Comparison of ENCODE assay signal across 8 mouse cellular contexts in genomic region chr11:23210590-23211510, GRCm38 (mm10). TPM values are rescaled to one million over a fixed set of nuclear protein-coding genes. Genes with fewer than 3 reads are reported as not detected.
DNase-seq lines count a peak whose midpoint lies in the region; ATAC-seq lines count a peak whose summit lies in the region.

No protein-coding gene starts in this region.

- H3K27ac ChIP-seq in embryonic facial prominence, embryonic 12.5 days = peak overlapping the region; percentile 82
- H3K27ac ChIP-seq in heart, embryonic 12.5 days (ENCODE audit: poor library complexity, severe bottlenecking) = peak overlapping the region; percentile 63
- peak overlapping the region; percentile 59 for H3K27ac ChIP-seq in lung, embryonic 15.5 days

- peaks cover 6% of the 10 kb centered on the region for H3K4me1 ChIP-seq in embryonic facial prominence, embryonic 12.5 days
- H3K4me1 ChIP-seq in heart, embryonic 12.5 days (replicated peaks) = peaks cover 5% of the 10 kb centered on the region; the same call in 1 of the 2 replicates
- peaks cover 5% of the 10 kb centered on the region; the same call in 1 of the 2 replicates for H3K4me1 ChIP-seq in lung, embryonic 15.5 days

- no peaks in the 10 kb centered on the region for H3K27me3 ChIP-seq in embryonic facial prominence, embryonic 12.5 days
- H3K27me3 ChIP-seq in heart, embryonic 12.5 days (replicated peaks) = no peaks in the 10 kb centered on the region
- H3K27me3 ChIP-seq in lung, embryonic 15.5 days = no peaks in the 10 kb centered on the region

- peak overlapping the region; percentile 22 for H3K4me3 ChIP-seq in embryonic facial prominence, embryonic 12.5 days
- peak overlapping the region; percentile 31 for H3K4me3 ChIP-seq in heart, embryonic 12.5 days
- H3K4me3 ChIP-seq in lung, embryonic 15.5 days = peak overlapping the region; percentile 30

- no peaks in the 10 kb centered on the region for H3K9me3 ChIP-seq in embryonic facial prominence, embryonic 12.5 days
- H3K9me3 ChIP-seq in heart, embryonic 12.5 days (replicated peaks) = no peaks in the 10 kb centered on the region
- H3K9me3 ChIP-seq in lung, embryonic 15.5 days = no peaks in the 10 kb centered on the region

- ATAC-seq in embryonic facial prominence, embryonic 12.5 days (ENCODE audit: insufficient number of reproducible peaks, insufficient read depth, low FRiP score, low TSS enrichment) = peak; percentile 81; the same call in 1 of the 2 replicates
- ATAC-seq in heart, embryonic 12.5 days (ENCODE audit: insufficient number of reproducible peaks, low FRiP score) = peak; percentile 73
- ATAC-seq in lung, embryonic 15.5 days (ENCODE audit: borderline replicate concordance, extremely low read depth, low FRiP score, low TSS enrichment) = peak; percentile 73; the same call in 1 of the 2 replicates

- peak overlapping the region; percentile 48 for H3K4me2 ChIP-seq in embryonic facial prominence, embryonic 12.5 days (replicated peaks)
- peak overlapping the region; percentile 55 for H3K4me2 ChIP-seq in heart, embryonic 12.5 days
- H3K4me2 ChIP-seq in lung, embryonic 15.5 days = peak overlapping the region; percentile 60

- WGBS in embryonic facial prominence, embryonic 12.5 days = 13% methylated on average over 16 of the region's 16 CpGs
- 15% methylated on average over 16 of the region's 16 CpGs for WGBS in heart, embryonic 12.5 days
- WGBS in lung, embryonic 15.5 days = 13% methylated on average over 16 of the region's 16 CpGs

- H3K36me3 ChIP-seq in embryonic facial prominence, embryonic 12.5 days = no peaks in the 10 kb centered on the region
- H3K36me3 ChIP-seq in heart, embryonic 12.5 days = no peaks in the 10 kb centered on the region
- no peaks in the 10 kb centered on the region for H3K36me3 ChIP-seq in lung, embryonic 15.5 days

- DNase-seq in adrenal gland, adult (ENCODE audit: inconsistent age in 2 of 2, low spot score in 1 of 2) = peak; percentile 43 to 66
- peak; percentile 32 to 36 for DNase-seq in kidney, adult 8-10 months
- peak; percentile 38 for DNase-seq in ovary, postnatal 36 days (ENCODE audit: low spot score)
- DNase-seq in layer of hippocampus, adult 9-10 months (ENCODE audit: low spot score) = no peak
- DNase-seq in cerebellum, adult 9-11 months = no peak

- H3K9ac ChIP-seq in embryonic facial prominence, embryonic 12.5 days = peak overlapping the region; percentile 31
- H3K9ac ChIP-seq in heart, embryonic 12.5 days = peak overlapping the region; percentile 14
- H3K9ac ChIP-seq in lung, embryonic 15.5 days = peak overlapping the region; percentile 11; the same call in 1 of the 2 replicates

RNA-seq across cellular contexts. Expression of gene Xpo1, which starts 45.0 kb away (rescaled TPM):
- 177 and 182 TPM in 2 replicates for polyA plus RNA-seq in embryonic facial prominence, embryonic 12.5 days (2016; fragmentation: Nextera tagmentation; extraction: Ambion mirVana)
- polyA plus RNA-seq in heart, embryonic 12.5 days (2016; fragmentation: Nextera tagmentation; extraction: Ambion mirVana) = 99.7 and 109 TPM in 2 replicates
- 110 and 111 TPM in 2 replicates for polyA plus RNA-seq in lung, embryonic 15.5 days (2015; fragmentation: Nextera tagmentation; extraction: Ambion mirVana)

Comparison
In these comparisons a context has a peak if more than half of its experiments do, and no peak if none do; other contexts are left out.
1. DNase-seq: peak in adrenal gland, adult (2 of 2), kidney, adult 8-10 months (2 of 2) and ovary, postnatal 36 days (single experiment); none in layer of hippocampus, adult 9-10 months (single experiment) and cerebellum, adult 9-11 months (single experiment).
2. Peak in every context shown above with its lines, with median percentiles within 50 percentile points of each other: ATAC-seq, H3K27ac ChIP-seq, H3K4me2 ChIP-seq, H3K4me3 ChIP-seq and H3K9ac ChIP-seq.